Mouse (Mus musculus): ENCODE results near the gene Fen1.
"Not testable (repeated sequence)": the region's sequence is repeated elsewhere in the genome, so short reads cannot be mapped to it uniquely, and the experiment has no call there.

Gene Fen1

DNA sequence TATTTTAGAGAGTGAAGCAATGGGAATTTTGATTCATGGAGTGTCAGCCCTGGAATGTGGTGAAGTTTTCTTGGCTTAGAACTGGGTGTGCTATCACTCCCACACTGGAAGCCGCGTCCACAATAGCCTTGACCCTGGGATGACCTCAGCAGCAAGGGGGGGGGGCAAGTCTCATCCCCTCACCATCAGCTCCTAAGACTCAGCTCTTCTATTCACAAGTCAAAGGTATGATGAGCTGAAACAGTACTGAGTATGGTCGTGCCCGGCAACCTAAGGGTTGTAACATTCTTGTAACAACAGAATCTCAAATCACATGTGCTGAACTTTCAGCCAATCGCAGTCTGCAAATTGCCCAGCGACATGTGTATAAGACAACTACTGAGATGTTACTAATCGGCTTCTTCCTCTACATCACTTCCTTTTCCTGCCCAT is 27.0 kb downstream of the Fen1 start:
- peak; percentile 46 for DNase-seq

GRCm38 (mm10) chr19:10176477-10176876 is 27.5 kb downstream of the Fen1 start:
- DNase-seq: no peak

DNA sequence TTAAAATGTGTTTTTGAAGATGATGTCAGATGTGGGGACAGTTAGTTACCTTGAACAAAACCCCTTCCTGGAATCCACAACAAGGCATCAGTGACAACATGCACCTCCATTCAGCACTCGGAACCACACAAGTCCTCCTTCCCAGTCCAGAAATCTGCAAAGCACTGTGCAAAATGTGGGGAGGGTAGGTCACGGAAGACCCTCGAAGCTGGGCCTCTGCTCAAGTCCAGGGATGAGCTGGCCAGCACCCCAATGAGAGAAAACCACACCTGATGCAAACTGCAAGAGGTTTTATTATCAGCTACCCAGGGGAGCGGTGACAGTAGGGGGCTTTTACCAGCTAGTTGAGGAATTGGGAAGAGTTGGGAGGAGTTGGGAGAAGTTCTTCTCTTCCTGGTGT is 29.0 kb downstream of the Fen1 start:
- no peak for DNase-seq

DNA sequence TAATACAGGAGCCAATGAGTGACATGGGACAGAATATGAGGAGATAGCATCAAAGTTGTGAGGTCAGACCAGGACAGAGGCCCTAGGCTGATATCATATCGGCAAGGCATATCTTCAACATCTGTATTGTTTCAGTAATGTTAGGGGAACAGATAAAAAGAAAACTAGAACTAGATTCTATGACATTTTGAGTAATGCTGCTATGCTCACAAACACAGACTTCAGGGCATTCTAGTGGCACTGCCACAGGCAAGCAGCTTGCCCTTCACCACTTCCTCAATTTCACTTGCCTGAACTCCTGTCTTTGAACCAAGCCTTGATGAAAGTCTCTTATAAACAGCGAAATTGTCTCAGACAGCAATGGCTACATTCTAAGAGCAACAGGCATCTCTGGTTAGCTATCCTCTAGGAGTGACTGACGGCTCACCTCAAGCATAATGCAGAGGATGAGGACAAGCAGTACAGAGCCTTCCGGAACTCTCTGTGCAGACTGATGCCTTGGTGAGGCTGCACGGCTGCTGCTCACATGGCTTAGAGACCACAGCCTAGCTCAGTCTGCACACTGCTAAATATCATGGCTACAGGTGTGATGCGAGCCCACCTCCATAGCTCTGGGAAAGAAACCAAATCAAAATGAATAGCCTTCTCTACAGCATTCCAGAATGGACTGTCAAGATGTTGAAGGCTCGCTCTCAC is 30.0 kb downstream of the Fen1 start:
- no peak for DNase-seq

DNA sequence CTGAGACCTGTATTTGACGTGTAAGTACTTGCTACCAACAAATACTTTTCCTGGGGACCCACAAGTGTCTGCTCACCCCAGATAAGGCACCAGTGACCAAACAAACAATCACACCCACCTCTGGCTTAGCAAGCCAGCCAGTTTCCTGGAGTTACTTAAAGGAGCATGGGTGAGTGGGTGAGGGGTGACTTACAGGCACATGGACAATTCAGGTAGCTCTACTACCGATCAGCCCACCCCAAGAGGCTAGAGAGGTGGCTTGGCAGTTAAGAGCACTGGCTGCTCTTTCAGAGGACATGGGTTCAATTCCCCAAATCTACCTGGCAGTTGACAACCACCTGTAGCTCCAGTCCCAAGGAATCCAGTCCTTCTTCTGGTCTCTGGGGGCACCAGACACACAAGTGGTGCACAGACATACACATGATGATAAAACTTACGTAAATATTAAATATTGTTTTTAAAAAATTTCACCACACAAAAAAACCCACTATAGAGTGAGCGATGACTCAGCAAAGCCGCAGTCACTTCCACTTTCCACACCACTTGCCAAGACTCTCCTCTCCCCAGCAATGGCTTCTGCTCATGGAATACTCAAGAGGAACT is 30.8 kb downstream of the Fen1 start:
- no peak for DNase-seq

DNA sequence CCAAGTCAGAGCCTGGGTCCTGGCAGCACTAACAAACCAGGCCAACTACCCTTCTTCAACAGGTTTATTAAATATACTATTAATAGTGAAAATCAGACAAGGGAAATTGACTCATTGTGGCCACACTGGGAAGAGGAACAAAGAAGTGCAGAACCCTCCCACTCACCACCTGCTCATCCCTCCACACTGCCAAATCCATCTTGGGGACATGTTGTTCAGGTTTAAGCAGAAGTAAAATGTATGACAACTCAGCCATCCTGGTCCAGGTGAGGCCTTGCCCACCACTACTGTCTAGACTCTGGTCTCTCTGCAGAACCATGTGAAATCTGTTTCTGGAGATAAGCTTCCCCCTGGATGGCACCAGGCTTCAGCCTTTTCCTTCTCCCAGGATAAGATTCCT is 32.1 kb downstream of the Fen1 start:
- DNase-seq: no peak

- DNase-seq: no peak
Observed at GRCm38 (mm10) chr19:10171359-10171758, 32.6 kb downstream of the Fen1 start.

DNA sequence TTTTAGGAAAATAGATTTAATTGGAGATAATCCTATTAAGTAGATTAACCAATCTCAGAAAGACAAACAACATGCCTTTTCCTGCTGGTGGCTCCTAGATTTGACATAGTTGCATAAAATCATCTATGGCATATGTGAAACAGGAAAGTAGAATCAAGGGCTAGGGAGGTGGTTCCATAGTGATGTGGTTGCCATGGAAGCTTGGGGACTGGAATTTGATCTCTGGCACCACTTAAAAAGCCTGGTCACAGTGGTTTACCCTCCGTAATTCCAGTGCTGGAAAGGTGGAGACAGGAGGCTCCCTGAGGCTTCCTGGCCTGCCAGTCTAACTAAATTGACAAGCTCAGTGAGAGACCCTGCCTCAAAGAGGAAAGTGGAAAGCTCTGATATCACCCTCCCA is 33.5 kb downstream of the Fen1 start:
- no peak for DNase-seq

GRCm38 (mm10) chr19:10169692-10170330 is 34.2 kb downstream of the Fen1 start:
- DNase-seq: not testable (repeated sequence)

DNA sequence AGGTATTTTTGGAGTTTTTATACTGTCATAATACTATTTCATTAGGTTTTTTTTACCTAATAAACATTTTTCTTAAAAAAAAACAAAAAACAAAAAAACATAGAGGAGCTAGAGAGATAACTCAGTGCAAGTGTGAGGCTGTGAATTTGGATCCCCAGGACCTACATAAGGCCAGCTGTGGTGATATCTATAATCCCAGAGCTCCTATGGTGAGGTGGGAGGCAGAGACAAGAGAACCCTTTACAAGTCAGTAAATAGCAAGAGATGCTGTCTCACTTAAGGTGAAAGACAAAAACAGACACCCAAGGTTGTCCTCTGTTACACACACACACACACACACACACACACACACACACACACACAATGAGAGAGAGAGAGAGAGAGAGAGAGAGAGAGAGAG is 34.8 kb downstream of the Fen1 start:
- DNase-seq: no peak

DNA sequence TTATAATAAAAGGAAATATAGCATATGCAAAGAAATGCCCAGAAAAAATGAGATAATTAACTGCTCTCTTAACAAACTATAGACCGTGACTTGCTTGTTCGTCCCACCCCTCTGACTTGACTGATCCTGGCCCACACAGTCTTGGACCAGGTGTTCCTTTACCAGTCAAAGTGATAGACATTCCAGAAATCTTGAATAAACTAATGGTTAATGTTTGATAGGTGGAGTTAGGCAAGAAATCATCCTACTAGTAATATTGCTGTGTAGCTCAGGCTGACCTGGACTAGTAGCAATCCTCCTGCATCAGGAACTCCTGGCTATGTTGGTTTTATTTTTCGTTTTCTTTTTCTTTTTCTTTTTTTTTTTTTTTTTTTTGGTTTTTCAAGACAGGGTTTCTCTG is 35.5 kb downstream of the Fen1 start:
- DNase-seq: no peak

DNA sequence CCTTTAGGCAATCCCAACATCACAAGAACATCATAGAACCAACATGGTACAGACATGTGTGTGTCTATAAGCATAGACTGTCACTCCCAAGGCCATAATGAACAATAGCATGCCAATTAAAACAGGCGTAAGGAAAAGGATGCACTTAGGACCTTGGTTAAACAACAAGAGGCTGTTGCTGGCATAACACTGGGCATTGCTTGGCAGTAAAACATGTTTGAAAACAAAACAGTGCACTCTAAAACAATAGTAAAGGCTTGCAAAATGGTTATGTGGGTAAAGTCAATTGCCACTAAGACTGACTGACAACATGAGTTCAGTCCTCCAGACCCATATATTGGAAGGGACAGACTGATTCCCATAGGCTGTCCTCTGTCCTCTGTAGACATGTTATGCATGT is 36.0 kb downstream of the Fen1 start:
- DNase-seq: no peak

- no peak for DNase-seq
Observed at GRCm38 (mm10) chr19:10167112-10167511, 36.9 kb downstream of the Fen1 start.

DNA sequence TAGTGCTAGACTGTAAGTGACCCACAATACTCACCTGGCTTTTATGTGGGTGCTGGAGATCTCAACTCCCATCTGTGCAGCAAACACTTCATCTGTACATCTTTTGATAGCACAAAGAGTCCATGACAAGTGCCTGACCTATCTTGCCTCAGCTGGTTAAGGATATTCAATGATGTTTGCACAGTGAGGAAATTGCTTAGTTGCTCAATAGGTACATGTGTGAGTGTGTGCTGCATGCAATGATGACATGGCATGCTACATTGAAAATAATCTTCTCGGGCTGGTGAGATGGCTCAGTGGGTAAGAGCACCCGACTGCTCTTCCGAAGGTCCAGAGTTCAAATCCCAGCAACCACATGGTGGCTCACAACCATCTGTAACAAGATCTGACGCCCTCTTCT is 38.0 kb downstream of the Fen1 start:
- not testable (repeated sequence) for DNase-seq

DNA sequence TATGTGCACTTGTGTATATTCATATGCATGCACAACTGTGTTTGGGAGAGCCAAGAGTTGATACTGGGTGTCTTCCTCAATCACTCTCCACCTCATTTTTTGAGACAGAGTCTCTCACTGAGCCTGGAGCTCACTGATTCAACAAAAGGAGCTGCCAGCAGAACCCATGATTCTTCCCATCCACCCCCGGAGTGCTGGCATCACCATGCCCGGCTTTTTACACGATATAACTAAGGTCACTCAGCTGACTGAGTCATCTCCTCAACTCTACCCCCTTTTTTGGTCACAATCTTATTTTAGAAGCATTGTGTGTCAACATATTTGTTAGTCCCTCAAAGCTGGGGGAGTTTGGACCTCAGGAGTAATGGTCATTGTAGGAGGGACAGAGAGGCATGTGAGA is 40.1 kb downstream of the Fen1 start:
- no peak for DNase-seq

GRCm38 (mm10) chr19:10157725-10158124 is 46.2 kb downstream of the Fen1 start:
- DNase-seq: no peak

GRCm38 (mm10) chr19:10149189-10149588 is 54.8 kb downstream of the Fen1 start:
- DNase-seq: no peak
